Mouse (Mus musculus) cerebellum, adult 8-10 months (tissue): Measurements from ENCODE around the gene BC037034.

Experiments
- DNase-seq: peaks from one replicate; pipeline ENCODE4 v3.0.0; 2022

Gene BC037034

GRCm38 (mm10) chr5:138263260-138264206 is at the start of gene BC037034:
Gene BC037034 (minus strand): TSS chr5:138264033.
- DNase-seq = peak; percentile 87

GRCm38 (mm10) chr5:138312795-138313194 is 49.0 kb upstream of the BC037034 start:
- no peak for DNase-seq

DNA sequence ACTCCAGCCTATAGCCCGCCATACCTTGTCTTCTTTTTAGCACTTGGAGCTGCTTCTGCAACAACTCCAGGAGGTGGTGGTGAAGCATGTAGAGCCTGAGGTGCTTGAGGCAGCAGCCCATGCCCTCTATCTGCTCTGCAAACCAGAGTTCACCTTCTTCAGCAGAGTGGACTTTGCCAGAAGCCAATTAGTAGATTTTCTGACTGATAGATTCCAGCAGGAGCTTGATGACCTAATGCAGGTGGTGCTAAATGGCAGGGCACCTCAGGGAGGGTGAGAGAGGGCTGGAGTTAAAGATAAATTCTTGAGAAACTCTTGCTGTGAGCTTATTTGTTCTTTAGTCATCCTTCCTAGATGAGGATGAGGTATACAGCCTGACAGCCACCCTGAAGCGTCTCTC is 35.8 kb upstream of the BC037034 start:
- no peak for DNase-seq

GRCm38 (mm10) chr5:138294158-138294557 is 30.3 kb upstream of the BC037034 start:
- DNase-seq = no peak

DNA sequence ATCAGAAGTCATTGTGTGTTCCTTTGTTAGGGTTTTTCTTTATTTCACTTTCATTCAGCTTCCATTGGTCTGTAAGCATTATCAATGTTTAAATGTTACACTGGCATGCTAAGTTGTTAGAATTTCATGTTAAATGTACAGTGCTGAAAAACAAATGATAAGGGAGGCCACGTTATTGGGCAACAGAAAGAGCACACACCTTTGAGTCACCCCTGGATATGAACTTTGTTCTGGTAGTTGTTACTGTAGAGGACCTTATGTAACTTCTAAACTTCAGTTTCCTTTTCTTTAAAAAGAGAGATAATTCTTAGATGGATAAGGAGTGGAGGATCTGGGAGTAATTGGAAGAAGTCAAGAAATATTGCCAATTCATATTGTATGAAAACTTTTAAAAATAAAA is 27.8 kb upstream of the BC037034 start:
- DNase-seq = no peak

DNA sequence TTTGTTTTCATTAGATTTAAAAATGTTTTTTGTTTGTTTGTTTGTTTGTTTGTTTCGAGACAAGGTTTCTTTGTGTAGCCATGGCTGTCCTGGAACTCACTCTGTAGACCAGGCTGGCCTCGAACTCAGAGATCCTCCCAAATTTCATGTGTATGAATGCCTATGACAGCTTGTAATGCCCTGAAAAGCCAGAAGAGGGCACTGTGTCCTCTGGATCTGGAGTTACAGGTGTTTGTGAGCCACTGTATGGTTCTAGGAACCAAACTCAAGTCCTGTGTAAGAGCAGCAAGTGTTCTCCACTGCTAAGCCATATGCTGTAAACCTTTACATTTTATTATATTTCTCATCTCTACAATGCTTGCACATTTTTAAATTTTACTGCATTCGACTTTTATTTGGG is 24.0 kb upstream of the BC037034 start:
- DNase-seq = no peak

DNA sequence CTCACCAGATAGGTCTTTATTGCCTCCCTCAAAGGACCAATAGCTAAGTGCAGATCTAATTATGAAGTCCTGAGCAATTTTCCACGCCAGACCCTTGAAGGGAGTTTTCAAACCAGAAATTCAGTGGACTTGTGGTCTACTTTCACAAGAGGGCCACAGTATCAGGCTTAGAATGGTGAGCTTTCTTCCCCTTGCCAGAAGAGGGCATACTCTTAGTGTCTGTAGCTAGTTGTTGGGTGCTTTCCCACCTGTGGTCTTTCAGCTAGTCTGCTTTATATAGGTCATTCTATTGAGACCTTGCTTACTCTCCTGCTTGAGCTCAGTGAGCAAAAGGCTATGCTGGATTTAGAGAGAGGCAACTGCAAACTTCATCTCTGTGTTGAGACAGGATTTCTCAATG is 19.7 kb upstream of the BC037034 start:
- no peak for DNase-seq

DNA sequence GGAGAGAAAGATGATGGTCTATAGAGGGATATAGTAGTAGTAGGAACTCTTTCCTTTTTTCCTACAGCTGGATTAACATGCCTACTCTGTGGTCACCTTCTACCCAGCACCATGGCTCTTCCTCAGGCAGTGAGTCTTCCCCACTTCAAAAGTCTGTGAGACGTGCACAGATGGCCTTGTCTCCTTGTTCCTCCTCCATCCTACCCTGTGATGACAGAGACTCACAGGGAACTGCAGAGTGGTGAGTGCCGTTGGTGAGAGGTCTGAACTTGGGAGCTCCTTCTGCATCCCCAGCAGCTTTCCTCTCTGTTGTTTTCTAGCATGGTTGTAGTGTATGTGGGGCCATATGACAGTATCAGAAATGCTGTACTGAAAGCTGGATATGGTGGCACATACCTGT is 18.0 kb upstream of the BC037034 start:
- no peak for DNase-seq

DNA sequence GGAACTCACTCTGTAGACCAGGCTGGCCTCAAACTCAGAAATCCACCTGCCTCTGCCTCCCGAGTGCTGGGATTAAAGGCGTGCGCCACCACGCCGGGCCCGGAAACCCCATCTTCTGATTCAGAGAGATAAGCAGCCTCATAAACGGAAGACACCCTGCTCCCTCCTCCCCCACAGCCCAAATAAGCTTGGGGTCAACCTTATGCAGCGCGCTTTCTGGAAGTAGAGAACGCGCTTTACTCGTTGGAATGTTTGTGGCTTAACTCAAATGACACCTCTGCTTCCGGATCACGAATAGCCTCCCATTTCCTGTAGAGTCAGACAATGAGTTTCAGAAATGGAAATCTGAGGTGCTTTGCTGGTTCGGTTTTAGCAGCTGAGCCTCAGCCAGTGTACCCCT is 17.0 kb upstream of the BC037034 start:
- DNase-seq = no peak

DNA sequence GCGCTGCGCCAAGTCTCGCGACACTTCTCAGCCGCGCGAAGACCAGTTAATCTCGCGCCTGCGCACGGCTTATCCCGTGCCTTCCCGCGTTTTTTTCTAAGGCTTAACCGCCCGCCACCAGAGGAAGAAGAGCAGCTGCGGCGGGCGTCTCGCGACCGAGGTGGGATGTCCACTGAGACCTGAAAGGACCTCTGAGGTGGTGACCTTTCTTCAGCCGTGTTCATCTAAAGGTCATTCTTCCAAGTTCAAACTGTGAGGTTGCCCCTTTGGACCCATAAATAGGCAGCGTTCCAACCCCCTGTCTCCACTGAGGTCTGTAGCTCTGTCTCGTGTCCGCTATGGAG is 16.6 kb upstream of the BC037034 start:
- no peak for DNase-seq

- DNase-seq = no peak
These were observed 16.0 kb upstream of the BC037034 start, which contains the start of the genes Gm43720, Gpc2 and Stag3 for GRCm38 (mm10) chr5:138279585-138280424. Gene Gm43720 (minus strand): TSS chr5:138279958. Gene Gpc2 (minus strand): TSS chr5:138280005. Gene Stag3 (plus strand): TSS chr5:138280240.

- no peak for DNase-seq
These were observed 14.2 kb upstream of the BC037034 start for GRCm38 (mm10) chr5:138277994-138278393.

- DNase-seq = no peak
These were observed 11.6 kb upstream of the BC037034 start for GRCm38 (mm10) chr5:138275216-138276050.

GRCm38 (mm10) chr5:138274186-138274585 is 10.4 kb upstream of the BC037034 start:
- DNase-seq = no peak

DNA sequence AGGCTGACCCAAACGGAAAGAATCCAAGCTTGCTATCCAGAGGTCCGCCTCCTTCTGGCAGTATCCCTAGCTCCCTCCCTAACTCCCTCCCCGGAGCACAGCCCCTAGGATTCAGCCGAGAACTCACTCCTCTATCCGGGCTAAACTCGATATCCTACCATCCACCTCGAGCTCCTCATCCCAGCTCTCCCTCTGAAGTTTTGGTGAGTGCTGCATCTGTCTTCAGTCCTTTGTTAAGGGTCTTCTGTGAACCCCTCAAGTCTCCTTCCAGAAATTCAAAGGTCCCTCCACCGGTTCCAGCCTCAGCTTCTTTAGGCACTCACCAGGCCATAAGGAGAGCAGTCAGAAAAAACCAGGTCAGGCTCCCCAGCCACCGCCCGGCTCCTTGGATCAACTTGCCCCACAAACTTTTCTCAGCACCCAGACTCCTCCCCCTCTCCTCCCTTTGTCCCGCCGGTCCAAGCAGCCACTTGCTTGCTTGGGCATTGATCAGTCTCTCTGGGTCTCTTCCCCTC is 8.6 kb upstream of the BC037034 start, which contains the start of gene Gal3st4:
TSS of gene Gal3st4 (minus strand) at position 432 of the 515 bp plus-strand sequence.
- no peak for DNase-seq

DNA sequence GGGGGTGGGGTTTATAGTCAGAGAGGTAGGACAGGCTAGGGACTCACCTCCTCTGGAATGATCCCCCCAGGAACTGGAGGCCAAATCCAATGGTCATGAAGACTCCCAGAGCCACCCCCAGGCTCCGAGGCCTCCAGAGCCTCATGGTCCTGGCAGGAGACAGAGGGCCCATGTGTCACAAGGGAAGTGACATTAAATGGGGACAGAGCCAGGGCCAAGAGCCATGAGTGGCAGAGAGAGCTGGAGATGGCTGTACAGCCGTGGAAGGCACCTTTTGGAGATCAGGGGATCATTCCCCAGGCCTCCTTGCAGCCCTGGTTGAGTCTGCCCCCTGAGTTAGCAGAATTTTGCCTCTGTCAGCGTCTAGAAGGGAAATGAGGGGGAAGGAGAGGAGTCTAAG is 7.4 kb upstream of the BC037034 start:
- no peak for DNase-seq

GRCm38 (mm10) chr5:138268980-138269379 is 5.1 kb upstream of the BC037034 start:
- DNase-seq = no peak

GRCm38 (mm10) chr5:138267114-138267513 is 3.3 kb upstream of the BC037034 start:
- no peak for DNase-seq

DNA sequence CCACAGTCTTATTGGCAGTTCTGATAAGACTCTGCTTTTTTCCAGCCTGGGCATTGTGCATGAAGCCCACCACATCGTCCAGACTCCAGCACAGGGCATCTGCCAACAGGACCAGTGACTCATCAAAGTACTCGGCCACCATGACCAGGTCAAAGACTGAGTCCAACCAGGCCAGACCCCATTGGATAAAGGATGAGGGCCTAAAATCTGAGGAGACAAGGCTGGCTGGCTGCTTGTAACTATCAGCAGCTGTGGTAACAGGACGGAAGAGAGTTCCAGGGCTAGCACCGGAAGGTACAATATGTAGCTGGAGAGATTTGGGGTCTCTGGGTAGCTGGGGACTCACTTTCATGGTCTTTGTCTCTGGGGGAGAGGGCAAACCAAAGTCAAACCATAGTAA is 1.9 kb upstream of the BC037034 start:
- no peak for DNase-seq

DNA sequence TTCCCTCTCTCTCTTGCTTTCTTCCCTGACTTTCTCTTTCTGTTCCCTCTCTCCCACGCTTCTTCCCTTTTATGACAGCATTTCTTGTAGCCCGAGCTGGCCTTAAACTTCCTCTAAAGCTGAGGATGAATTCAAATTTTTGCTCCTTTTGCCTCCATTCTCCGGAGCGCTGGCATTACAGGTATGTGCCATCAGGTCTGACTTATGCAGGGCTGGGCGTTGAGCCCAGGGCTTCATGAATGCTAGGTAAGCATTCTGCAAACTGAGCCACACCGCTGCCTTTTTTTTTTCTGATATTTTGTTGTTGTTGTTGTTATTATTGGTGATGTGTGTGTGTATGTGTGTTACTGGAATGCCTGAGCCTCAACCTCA is 360 bp upstream of the BC037034 start:
- no peak for DNase-seq

GRCm38 (mm10) chr5:138262582-138263240 is 1.1 kb downstream of the BC037034 start:
- no peak for DNase-seq

GRCm38 (mm10) chr5:138262001-138262400 is 1.8 kb downstream of the BC037034 start:
- DNase-seq = no peak
